Mouse (Mus musculus): ENCODE data around the gene Nlrp9b. TPM values are rescaled to one million over a fixed set of nuclear protein-coding genes. Genes with fewer than 3 reads are reported as not detected.
"Not testable (repeated sequence)": the region's sequence is repeated elsewhere in the genome, so short reads cannot be mapped to it uniquely, and the experiment has no call there.

Gene Nlrp9b
- total RNA-seq, 1 experiment from 2014 or later = not detected

DNA sequence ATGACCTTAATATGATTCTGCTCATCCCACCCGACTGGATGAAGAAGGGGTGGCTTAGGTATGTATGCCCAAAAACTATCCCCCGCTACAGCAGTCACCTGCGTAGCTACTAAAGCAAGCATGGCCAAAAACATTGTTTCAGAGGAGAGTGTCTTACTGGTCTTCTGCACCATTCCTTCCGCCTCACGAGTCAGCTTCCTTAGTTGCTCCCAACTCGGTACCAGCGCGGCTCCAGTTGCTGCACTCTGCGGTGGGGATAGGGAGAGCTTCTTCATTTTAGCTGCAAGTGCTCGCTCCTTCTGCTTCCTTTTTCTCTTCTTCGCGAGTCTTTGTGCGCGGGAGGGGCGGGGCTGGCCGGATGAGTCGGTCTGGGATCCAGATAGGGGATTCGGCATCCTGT lies 86.9 kb downstream of the Nlrp9b start:
- ATAC-seq (ENCODE audit: extremely low read depth, insufficient number of reproducible peaks, low FRiP score, poor library complexity, severe bottlenecking) = not testable (repeated sequence)

DNA sequence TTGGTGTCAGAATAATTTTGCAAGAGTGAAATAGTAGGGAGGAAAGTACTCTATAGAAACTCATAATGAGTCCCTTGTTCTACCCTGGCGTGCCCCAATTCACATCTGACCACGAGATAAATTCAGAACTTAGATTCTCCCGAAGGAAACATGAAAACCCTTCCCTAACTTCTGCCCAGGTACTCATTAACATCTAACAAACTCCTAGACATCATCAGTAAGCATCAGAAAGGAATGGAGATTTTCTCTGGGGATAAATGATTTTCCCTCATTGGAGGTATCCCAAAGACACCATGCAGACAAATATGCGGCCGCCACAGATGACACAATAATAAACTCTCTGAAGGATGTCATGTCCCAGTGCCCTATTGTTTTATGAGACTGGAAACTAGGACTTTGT lies 108.1 kb downstream of the Nlrp9b start, which contains the start of gene Vmn1r91:
Gene Vmn1r91 (plus strand): TSS at position 301 of the 400 bp plus-strand sequence.
- ATAC-seq (ENCODE audit: extremely low read depth, insufficient number of reproducible peaks, low FRiP score, poor library complexity, severe bottlenecking) = not testable (repeated sequence)

DNA sequence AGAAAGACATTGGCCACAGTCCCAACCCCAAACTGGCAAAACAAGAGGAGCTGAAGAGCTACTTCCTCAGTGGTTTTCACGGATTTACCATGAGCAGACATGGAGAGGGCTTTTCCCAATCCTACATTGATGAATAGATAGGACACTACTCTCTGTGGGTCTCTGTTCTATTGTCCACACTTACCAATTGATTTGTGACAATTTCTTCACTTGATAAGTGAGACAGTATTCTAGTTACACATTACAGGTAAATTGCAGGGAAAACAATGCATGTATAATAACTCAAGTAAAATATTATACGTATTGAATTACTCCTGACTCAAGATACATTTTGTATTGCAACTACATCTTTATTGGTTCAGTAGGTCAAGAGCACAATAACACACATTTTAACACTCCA lies 131.2 kb downstream of the Nlrp9b start, which contains the start of gene Gm16442:
Gene Gm16442 (minus strand): TSS at position 101 of the 400 bp plus-strand sequence.
- ATAC-seq (ENCODE audit: extremely low read depth, insufficient number of reproducible peaks, low FRiP score, poor library complexity, severe bottlenecking) = not testable (repeated sequence)

Other genes starting within 250 kb of the Nlrp9b start
- gene Nectin2, start 241.0 kb upstream of the Nlrp9b start, total RNA-seq (2017) = 0.23 TPM in 1 of 2 replicates, not detected in the other
- gene Bcam, start 220.4 kb upstream of the Nlrp9b start, total RNA-seq (2017) = not detected in 2 replicates
- 1.4 and 3.6 TPM in 2 replicates for gene Cblc, start 194.7 kb upstream of the Nlrp9b start, total RNA-seq (2017)
- 59.9 and 60.2 TPM in 2 replicates for gene Bcl3, start 168.7 kb upstream of the Nlrp9b start, total RNA-seq (2017)
- gene Gm19345, start 139.5 kb upstream of the Nlrp9b start, total RNA-seq (2017) = 1.6 TPM in 1 of 2 replicates, not detected in the other
- 3.3 and 5.2 TPM in 2 replicates for gene Ceacam16, start 130.2 kb upstream of the Nlrp9b start, total RNA-seq (2017)
- 0.47 TPM in 1 of 2 replicates, not detected in the other for gene Ceacam19, start 103.5 kb upstream of the Nlrp9b start, total RNA-seq (2017)
- 6.8 and 9.2 TPM in 2 replicates for gene Pvr, start 70.3 kb upstream of the Nlrp9b start, total RNA-seq (2017)
- gene Igsf23, start 40.7 kb upstream of the Nlrp9b start, total RNA-seq (2017) = 0.47 and 0.86 TPM in 2 replicates
- not detected in 2 replicates for gene Ceacam20, start 26.1 kb upstream of the Nlrp9b start, total RNA-seq (2017)
- gene Vmn1r91, start 108.2 kb downstream of the Nlrp9b start, total RNA-seq (2017) = not detected in 2 replicates
- not detected in 2 replicates for gene Gm16442, start 131.1 kb downstream of the Nlrp9b start, total RNA-seq (2017)
- not detected in 2 replicates for gene Vmn1r93, start 147.6 kb downstream of the Nlrp9b start, total RNA-seq (2017)
- not detected in 2 replicates for gene Vmn1r94, start 176.9 kb downstream of the Nlrp9b start, total RNA-seq (2017)
- gene Vmn1r95, start 202.2 kb downstream of the Nlrp9b start, total RNA-seq (2017) = not detected in 2 replicates
- not detected in 2 replicates for gene Gm6164, start 214.1 kb downstream of the Nlrp9b start, total RNA-seq (2017)
- not detected in 2 replicates for gene Gm4498, start 242.4 kb downstream of the Nlrp9b start, total RNA-seq (2017)

Measured in neutrophil, adult 5-6 weeks (primary cell).